Mouse (Mus musculus) neural tube, embryonic 13.5 days (tissue): ENCODE data around the gene Pycr2. TPM values are rescaled to one million over a fixed set of nuclear protein-coding genes. Genes with fewer than 3 reads are reported as not detected.
"Not testable (repeated sequence)": the region's sequence is repeated elsewhere in the genome, so short reads cannot be mapped to it uniquely, and the experiment has no call there.

Experiments
- ATAC-seq: fragments of 200-750 bp; cut with Nextera tagmentation; 2 replicates; pipeline ENCODE4 v1.8.0; 2017; ENCODE audit warnings: low read depth, mild to moderate bottlenecking, moderate TSS enrichment, moderate library complexity
- H3K27ac ChIP-seq: fragments of 300-500 bp; sonication (generic); replicated peaks from 2 replicates; pipeline ENCODE4 v1.5.1; 2015; ENCODE audit warnings: moderate library complexity, mild to moderate bottlenecking, inconsistent platforms
- H3K27me3 ChIP-seq: fragments of 300-500 bp; sonication (generic); 2 replicates; pipeline ENCODE4 v1.6.1; 2015; ENCODE audit warnings: mild to moderate bottlenecking, inconsistent platforms
- H3K36me3 ChIP-seq: fragments of 300-500 bp; sonication (generic); 2 replicates; pipeline ENCODE4 v1.6.1; 2015; ENCODE audit warnings: mild to moderate bottlenecking, inconsistent platforms
- H3K4me1 ChIP-seq: fragments of 300-500 bp; sonication (generic); replicated peaks from 2 replicates; pipeline ENCODE4 v1.6.1; 2015; ENCODE audit warnings: inconsistent platforms
- H3K4me2 ChIP-seq: fragments of 300-500 bp; sonication (generic); 2 replicates; pipeline ENCODE4 v1.6.1; 2015; ENCODE audit warnings: inconsistent platforms, mild to moderate bottlenecking, moderate library complexity
- H3K4me3 ChIP-seq: fragments of 300-500 bp; sonication (generic); 2 replicates; pipeline ENCODE4 v1.5.1; 2015; ENCODE audit warnings: mild to moderate bottlenecking, inconsistent platforms
- H3K9ac ChIP-seq: fragments of 300-500 bp; sonication (generic); 2 replicates; pipeline ENCODE4 v1.6.1; 2015; ENCODE audit warnings: moderate library complexity, mild to moderate bottlenecking, inconsistent platforms
- H3K9me3 ChIP-seq: fragments of 300-500 bp; sonication (generic); 2 replicates; pipeline ENCODE4 v1.6.1; 2016; ENCODE audit warnings: inconsistent platforms
- WGBS: fragments of 180-500 bp; shearing (Covaris S2); methylation state at CpG from one replicate; pipeline ENCODE4 v1.1.7; 2015; 5-methylcytosine and 5-hydroxymethylcytosine counted together
- polyA plus RNA-seq: library from polyadenylated mRNA; unstranded; fragments of >200 nt; fragmentation: Nextera tagmentation; extraction: Ambion mirVana; gene quantifications from 2 replicates; pipeline ENCODE4 v1.2.1, GENCODE M21; 2015

Pycr2 gene
- polyA plus RNA-seq, 1 experiment from 2014 or later: 73.4 TPM

- Histone ChIP-seq H3K4me3 (no peak overlapping the region), H3K36me3 (no peaks in the 10 kb centered on the region), H3K9me3 (no peaks in the 10 kb centered on the region), H3K4me2 (no peak overlapping the region), H3K4me1 (peaks cover 24% of the 10 kb centered on the region), H3K27ac (no peak overlapping the region), H3K9ac (no peak overlapping the region), H3K27me3 (no peaks in the 10 kb centered on the region; the same call in 1 of the 2 replicates)
- 85% methylated on average over 9 of the region's 9 CpGs for WGBS
- ATAC-seq: no peak
These were observed 19.6 kb upstream of the Pycr2 start for GRCm38 (mm10) chr1:180884484-180884883.

DNA sequence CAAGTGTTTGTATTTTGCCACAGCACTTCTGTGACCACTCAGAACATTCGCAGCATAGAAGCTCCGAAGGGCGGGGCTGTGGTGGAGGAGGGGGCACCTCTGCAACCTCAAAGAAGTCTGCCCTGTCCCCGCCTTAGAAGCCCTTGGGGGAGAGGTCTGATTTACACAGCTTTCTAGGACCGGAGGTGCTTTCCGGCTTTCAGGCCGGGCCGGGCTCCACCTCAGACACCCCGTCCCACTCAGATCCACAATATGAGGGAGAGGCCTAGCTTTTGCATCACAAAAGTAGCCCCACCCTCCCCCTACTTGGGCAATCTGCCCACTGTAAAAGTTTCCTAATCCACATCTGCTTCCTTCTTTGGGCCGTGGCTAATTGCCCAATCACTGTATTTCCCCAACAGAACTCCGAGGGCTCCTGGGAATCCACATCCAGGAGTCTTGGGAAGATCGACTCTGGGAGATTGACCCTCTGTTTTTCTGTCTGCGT lies 15.5 kb upstream of the Pycr2 start:
- Histone ChIP-seq H3K36me3 (no peaks in the 10 kb centered on the region), H3K9me3 (no peaks in the 10 kb centered on the region), H3K9ac (peak overlapping the region; percentile 38), H3K27ac (no peak overlapping the region), H3K27me3 (peaks cover 16% of the 10 kb centered on the region), H3K4me1 (peaks cover 23% of the 10 kb centered on the region), H3K4me2 (peak overlapping the region; percentile 35), H3K4me3 (0 out of 2 replicates have a peak overlapping the region, but pooled peaks have one; percentile 1)
- 2% methylated on average over 13 of the region's 13 CpGs for WGBS
- peak; percentile 26; the same call in 1 of the 2 replicates for ATAC-seq

DNA sequence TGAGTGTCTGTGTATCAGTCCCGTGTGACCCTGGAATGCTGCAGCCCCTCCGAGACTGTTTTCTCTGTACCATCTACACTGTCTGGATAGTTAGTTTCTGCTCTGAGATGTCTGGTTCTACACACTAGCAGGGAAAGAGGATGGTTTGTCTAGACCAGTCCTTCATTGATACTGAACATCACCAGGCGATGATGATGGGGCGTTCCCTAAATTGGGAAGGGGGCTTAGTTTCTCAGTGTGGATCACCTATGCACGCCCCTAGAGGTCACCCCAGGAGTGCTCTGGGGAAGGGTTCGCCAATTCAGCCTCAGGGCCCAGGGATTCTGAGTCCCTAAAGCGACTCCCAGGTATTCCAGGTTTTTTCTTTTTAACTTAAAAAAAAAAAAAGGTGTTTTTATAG lies 14.9 kb upstream of the Pycr2 start:
- Histone ChIP-seq H3K4me1 (peaks cover 21% of the 10 kb centered on the region), H3K27me3 (peaks cover 22% of the 10 kb centered on the region), H3K4me3 (no peak overlapping the region), H3K27ac (no peak overlapping the region), H3K9me3 (no peaks in the 10 kb centered on the region), H3K36me3 (no peaks in the 10 kb centered on the region), H3K4me2 (peak overlapping the region; percentile 35), H3K9ac (peak overlapping the region; percentile 38; the same call in 1 of the 2 replicates)
- WGBS: 26% methylated on average over 7 of the region's 7 CpGs
- no peak for ATAC-seq

GRCm38 (mm10) chr1:180889841-180890240 lies 14.3 kb upstream of the Pycr2 start:
- Histone ChIP-seq H3K4me1 (peaks cover 19% of the 10 kb centered on the region), H3K27me3 (peaks cover 29% of the 10 kb centered on the region), H3K27ac (no peak overlapping the region), H3K4me2 (no peak overlapping the region), H3K4me3 (no peak overlapping the region), H3K9me3 (no peaks in the 10 kb centered on the region), H3K9ac (no peak overlapping the region), H3K36me3 (no peaks in the 10 kb centered on the region)
- no peak for ATAC-seq
- WGBS: 43% methylated on average over 6 of the region's 6 CpGs

DNA sequence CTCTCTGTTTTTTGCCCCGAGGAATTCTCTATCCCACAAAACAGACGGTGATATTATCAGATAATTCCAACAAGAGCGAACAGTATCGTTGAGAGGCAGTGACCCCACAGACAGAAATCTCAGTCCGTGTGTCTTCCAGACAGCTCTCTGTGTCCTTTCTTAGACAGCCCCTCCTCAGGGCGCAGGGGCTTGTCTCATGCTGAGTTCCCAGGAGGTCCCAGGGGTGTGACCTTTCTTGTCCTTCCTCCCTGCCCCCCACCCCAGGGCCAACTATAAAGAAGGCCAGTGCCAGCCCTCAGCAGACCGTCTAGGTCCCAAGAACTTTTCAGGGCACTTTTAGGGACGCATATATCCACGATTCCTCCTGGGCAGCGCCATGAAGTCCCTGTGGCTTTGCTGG lies 11.3 kb upstream of the Pycr2 start, which contains the start of gene Lefty2:
Gene Lefty2, plus strand, starts transcription at position 301 of the 400 bp plus-strand sequence.
- Histone ChIP-seq H3K4me1 (peaks cover 19% of the 10 kb centered on the region), H3K27ac (no peak within 1 kb of the TSS), H3K4me3 (peak within 1 kb of the TSS; percentile 24; the same call in 1 of the 2 replicates), H3K9ac (no peak within 1 kb of the TSS), H3K36me3 (no peaks in the 10 kb centered on the region), H3K9me3 (no peaks in the 10 kb centered on the region), H3K4me2 (peak within 1 kb of the TSS; percentile 47; the same call in 1 of the 2 replicates), H3K27me3 (peaks cover 41% of the 10 kb centered on the region)
- WGBS: 61% methylated on average over 10 of the region's 10 CpGs
- ATAC-seq: no peak

GRCm38 (mm10) chr1:180894088-180894987 lies 9.8 kb upstream of the Pycr2 start:
- 5% methylated on average over 51 of the region's 51 CpGs for WGBS
- peak overlapping the region; percentile 47 for H3K4me2 ChIP-seq
- ATAC-seq: 0 out of 2 replicates have a peak, but pooled peaks have one; percentile 11
- H3K27me3 ChIP-seq: peaks cover 41% of the 10 kb centered on the region
- not testable (repeated sequence) for H3K4me1 ChIP-seq, H3K36me3 ChIP-seq, H3K9ac ChIP-seq, H3K27ac ChIP-seq, H3K9me3 ChIP-seq
- peak overlapping the region; percentile 24 for H3K4me3 ChIP-seq

DNA sequence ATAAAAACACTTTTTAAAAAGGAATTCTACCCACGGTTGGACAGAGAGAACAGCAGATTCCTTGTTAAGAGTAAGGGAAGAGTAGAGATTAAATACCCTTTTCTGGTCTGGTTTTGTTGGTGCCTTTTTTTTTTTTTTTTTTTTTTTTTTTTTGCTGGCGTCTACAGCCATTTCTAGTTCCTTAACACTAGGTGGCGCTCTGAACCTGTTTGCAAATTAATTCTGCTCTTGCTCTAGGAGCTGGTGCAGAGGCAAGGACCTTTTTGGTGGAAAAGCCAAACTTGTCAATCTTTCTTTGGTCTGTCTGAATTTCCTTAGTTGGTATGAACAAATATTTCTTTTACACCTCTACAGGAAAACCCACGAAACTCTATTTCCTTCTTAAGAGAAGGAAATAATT lies 3.0 kb upstream of the Pycr2 start:
- WGBS: 1% methylated on average over 4 of the region's 4 CpGs
- H3K9me3 ChIP-seq: no peaks in the 10 kb centered on the region

GRCm38 (mm10) chr1:180902915-180903314 lies 1.2 kb upstream of the Pycr2 start:
- no peak overlapping the region for H3K27ac ChIP-seq
- no peaks in the 10 kb centered on the region for H3K27me3 ChIP-seq
- whole genome bisulfite sequencing: 36% methylated on average over 5 of the region's 5 CpGs
- H3K9me3 ChIP-seq: no peaks in the 10 kb centered on the region
- H3K4me2 ChIP-seq: no peak overlapping the region
- no peak for ATAC-seq
- H3K4me1 ChIP-seq: peaks cover 27% of the 10 kb centered on the region
- no peak overlapping the region for H3K9ac ChIP-seq
- H3K4me3 ChIP-seq: no peak overlapping the region
- peaks cover 23% of the 10 kb centered on the region for H3K36me3 ChIP-seq

More for the DNA sequence above, 3.0 kb upstream of the Pycr2 start:
- no peak overlapping the region for H3K4me3 ChIP-seq
- peaks cover 20% of the 10 kb centered on the region for H3K4me1 ChIP-seq
- H3K27me3 ChIP-seq: no peaks in the 10 kb centered on the region
- no peak overlapping the region for H3K27ac ChIP-seq
- H3K36me3 ChIP-seq: peaks cover 5% of the 10 kb centered on the region
- no peak overlapping the region for H3K4me2 ChIP-seq
- no peak for ATAC-seq
- no peak overlapping the region for H3K9ac ChIP-seq

DNA sequence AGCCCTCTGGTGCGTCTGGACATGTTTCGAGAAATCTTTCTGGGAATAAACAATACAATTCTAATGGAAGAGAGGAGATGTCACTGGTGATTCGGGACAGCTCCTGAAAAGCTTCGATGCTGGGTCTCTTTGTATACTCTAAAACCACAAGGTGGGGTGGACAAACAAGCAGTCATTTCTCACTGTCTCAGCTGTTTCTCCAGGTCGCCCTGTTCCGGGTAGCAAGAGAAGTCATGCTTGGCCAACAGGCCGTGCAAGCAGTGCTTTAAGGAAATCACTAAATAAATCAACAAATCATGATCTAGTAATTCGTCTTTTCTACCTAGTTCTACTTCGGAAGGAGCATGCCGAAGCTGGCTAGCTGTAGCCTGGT lies 441 bp upstream of the Pycr2 start:
- Histone ChIP-seq H3K27me3 (no peaks in the 10 kb centered on the region), H3K9me3 (no peaks in the 10 kb centered on the region), H3K9ac (peak overlapping the region; percentile 31), H3K36me3 (peaks cover 30% of the 10 kb centered on the region), H3K4me3 (peak overlapping the region; percentile 77), H3K4me2 (peak overlapping the region; percentile 96), H3K27ac (0 out of 2 replicates have a peak overlapping the region, but pooled peaks have one; percentile 6), H3K4me1 (peaks cover 27% of the 10 kb centered on the region)
- 40% methylated on average over 10 of the region's 10 CpGs for WGBS
- ATAC-seq: peak; percentile 1; the same call in 1 of the 2 replicates

GRCm38 (mm10) chr1:180904815-180905080 lies 655 bp downstream of the Pycr2 start:
- H3K27ac ChIP-seq: peak overlapping the region; percentile 88
- ATAC-seq: no peak
- 1% methylated on average over 5 of the region's 5 CpGs for whole genome bisulfite sequencing

GRCm38 (mm10) chr1:180905307-180905706 lies 1.2 kb downstream of the Pycr2 start:
- Histone ChIP-seq H3K27ac (no peak overlapping the region), H3K27me3 (no peaks in the 10 kb centered on the region)
- WGBS: 65% methylated on average over 6 of the region's 6 CpGs

More at GRCm38 (mm10) chr1:180904815-180905080, 655 bp downstream of the Pycr2 start:
- Histone ChIP-seq H3K27me3 (no peaks in the 10 kb centered on the region), H3K9ac (peak overlapping the region; percentile 91), H3K4me2 (peak overlapping the region; percentile 96), H3K4me1 (peaks cover 27% of the 10 kb centered on the region), H3K4me3 (peak overlapping the region; percentile 77), H3K9me3 (no peaks in the 10 kb centered on the region), H3K36me3 (peaks cover 31% of the 10 kb centered on the region)

DNA sequence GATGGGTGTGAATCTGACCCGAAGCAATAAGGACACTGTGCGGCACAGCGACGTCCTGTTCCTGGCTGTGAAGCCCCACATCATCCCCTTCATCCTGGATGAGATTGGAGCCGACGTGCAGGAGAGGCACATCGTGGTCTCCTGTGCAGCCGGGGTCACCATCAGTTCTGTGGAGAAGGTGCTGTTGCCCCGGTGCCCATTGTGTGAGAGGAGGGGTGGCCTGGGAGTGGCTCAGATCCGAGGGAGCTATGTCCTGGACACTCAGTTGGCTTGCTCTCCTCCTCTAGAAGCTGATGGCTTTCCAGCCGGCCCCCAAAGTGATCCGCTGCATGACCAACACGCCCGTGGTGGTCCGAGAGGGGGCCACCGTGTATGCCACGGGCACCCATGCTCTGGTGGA lies 1.8 kb downstream of the Pycr2 start:
- H3K9ac ChIP-seq: peak overlapping the region; percentile 91
- WGBS: 95% methylated on average over 17 of the region's 17 CpGs

More at GRCm38 (mm10) chr1:180905307-180905706, 1.2 kb downstream of the Pycr2 start:
- Histone ChIP-seq H3K36me3 (peaks cover 31% of the 10 kb centered on the region), H3K4me1 (peaks cover 27% of the 10 kb centered on the region), H3K4me3 (peak overlapping the region; percentile 77), H3K4me2 (peak overlapping the region; percentile 96), H3K9me3 (no peaks in the 10 kb centered on the region), H3K9ac (peak overlapping the region; percentile 91)
- no peak for ATAC-seq

More for the DNA sequence above, 1.8 kb downstream of the Pycr2 start:
- Histone ChIP-seq H3K4me1 (peaks cover 27% of the 10 kb centered on the region), H3K27me3 (no peaks in the 10 kb centered on the region), H3K4me2 (peak overlapping the region; percentile 96; the same call in 1 of the 2 replicates), H3K27ac (no peak overlapping the region), H3K36me3 (peaks cover 31% of the 10 kb centered on the region), H3K9me3 (no peaks in the 10 kb centered on the region), H3K4me3 (0 out of 2 replicates have a peak overlapping the region, but pooled peaks have one; percentile 77)
- ATAC-seq: no peak
